Mouse (Mus musculus) liver, postnatal 0 days (tissue): Measurements from ENCODE around the gene Ankrd63.
A peak's percentile ranks its signal among the peaks of the same experiment; 100 is the strongest.

Source experiments
- CTCF ChIP-seq: sonication (generic); IDR thresholded peaks from 2 replicates; pipeline ENCODE4 v1.5.1; 2016; ENCODE audit warnings: antibody characterized with exemption, low read depth
- EP300 ChIP-seq: IDR thresholded peaks from 2 replicates; pipeline ENCODE4 v1.6.1; 2016; ENCODE audit warnings: antibody characterized with exemption, low read depth, mild to moderate bottlenecking

GRCm38 (mm10) chr2:118743261-118743943 lies 39.6 kb upstream of the Ankrd63 start:
- TF ChIP-seq CTCF = peak; percentile 94
- no peak for TF ChIP-seq EP300
